Mouse (Mus musculus): Measurements from ENCODE around the gene Antxr2.

DNA sequence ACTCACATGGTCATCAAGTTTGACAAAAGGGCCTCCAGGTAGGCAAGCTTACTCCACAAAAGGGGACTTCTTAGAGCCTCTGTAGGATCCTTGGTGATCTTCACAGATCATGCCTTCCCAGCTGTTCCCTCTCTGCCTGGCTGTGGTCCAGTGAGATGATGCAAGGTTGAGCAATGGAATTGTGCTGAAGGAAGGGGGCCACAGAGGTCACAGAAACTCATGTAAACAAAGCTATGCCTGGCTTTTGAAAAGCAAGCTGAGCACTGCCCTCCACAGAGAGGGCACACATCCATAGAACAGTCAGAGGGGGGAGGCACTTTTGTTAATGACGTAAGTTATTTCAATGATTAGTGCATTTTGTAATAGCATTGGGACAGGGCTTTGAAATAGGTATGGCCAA is 196.1 kb downstream of the Antxr2 start:
- TF ChIP-seq CTCF (IDR thresholded peaks at IDR 0.05; ENCODE audit: low read depth): no peak
- TF ChIP-seq EP300 (optimal IDR thresholded peaks at IDR 0.05): no peak
